Mouse (Mus musculus) heart, postnatal 14 days (tissue): ENCODE results near the gene Prrg2. TPM values are rescaled to one million over a fixed set of nuclear protein-coding genes. Genes with fewer than 3 reads are reported as not detected.
A peak's percentile ranks its signal among the peaks of the same experiment; 100 is the strongest.
"Not testable (repeated sequence)": the region's sequence is repeated elsewhere in the genome, so short reads cannot be mapped to it uniquely, and the experiment has no call there.

Experiments
- DNase-seq, 2 experiments: peaks; one replicate each; pipeline ENCODE4 v3.0.0; 2021 to 2022
- intact Hi-C: fragments of 180-260 bp; cut with DNase I; formaldehyde crosslinking; loops from one replicate; pipeline ENCODE4 v1.15.1; 2025
- total RNA-seq, 2 experiments: library from RNA; stranded (reverse); gene quantifications; 2 replicates each; pipeline ENCODE4 v1.2.3; 2021

Gene Prrg2
- total RNA-seq, 2 experiments from 2014 or later = 11.1 to 11.4 TPM

DNA sequence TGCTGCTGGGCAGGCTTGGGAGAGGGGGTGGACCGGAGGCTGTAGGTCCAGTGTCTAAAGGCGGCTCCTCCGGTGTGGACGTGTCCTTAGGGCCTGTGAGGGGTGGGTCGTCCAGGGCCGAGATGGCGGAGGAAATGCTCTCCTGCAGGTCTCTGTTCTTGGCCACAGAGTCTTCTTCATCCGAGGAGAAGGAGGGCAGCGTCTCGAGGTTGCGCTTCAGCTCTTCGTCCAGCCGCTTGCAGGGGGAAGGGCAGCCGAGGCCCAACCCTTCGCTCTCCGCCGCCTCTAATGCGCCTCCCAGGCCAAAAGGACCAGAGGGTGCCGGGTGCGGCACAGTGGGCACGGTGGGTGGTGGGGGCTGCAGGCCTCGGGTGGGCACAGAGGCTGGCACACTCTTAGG is 16.7 kb downstream of the Prrg2 start:
- no peak for DNase-seq
- intact Hi-C loops = no loop called here

DNA sequence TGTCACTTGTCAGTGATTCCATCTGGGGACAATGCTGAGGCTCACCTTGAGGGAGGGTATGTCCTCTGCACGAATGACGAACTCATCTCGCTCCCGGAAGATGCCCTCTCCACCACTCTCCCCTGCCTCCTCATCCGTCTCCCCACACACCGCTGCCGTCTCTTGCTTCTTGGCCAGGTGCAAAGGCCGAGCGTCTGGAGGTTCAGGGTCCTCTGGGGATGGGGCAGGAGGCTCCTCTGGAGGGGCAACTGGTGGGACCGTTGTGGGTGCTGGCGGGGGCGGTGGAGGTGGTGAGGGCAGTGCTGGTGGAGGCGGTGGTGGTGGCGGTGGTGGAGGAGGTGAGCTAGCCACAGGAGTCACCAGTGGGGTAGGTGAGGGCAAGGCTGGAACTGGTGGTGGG is 19.2 kb downstream of the Prrg2 start:
- intact Hi-C loops = no loop called here
- DNase-seq = no peak

DNA sequence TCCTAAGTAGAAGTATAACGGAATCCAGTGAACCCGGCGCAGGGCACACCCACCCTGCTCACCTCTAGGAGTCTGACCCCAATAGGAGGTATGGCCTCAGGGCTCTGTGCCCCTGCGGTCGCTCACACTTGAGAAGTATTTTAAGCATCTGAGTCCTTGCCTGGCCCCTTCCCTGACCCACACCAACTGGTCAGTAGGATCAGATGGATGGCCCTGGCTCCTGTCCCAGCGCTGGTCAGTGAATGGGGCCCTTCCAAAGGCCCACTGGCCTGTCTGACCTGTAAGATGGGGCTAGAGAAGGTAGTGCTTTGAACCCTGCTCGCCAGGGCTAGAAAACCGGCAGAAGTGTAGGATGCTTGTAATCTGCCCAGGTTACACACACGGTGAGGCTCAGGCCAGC is 21.6 kb downstream of the Prrg2 start:
- DNase-seq = no peak
- intact Hi-C loops = no loop called here

DNA sequence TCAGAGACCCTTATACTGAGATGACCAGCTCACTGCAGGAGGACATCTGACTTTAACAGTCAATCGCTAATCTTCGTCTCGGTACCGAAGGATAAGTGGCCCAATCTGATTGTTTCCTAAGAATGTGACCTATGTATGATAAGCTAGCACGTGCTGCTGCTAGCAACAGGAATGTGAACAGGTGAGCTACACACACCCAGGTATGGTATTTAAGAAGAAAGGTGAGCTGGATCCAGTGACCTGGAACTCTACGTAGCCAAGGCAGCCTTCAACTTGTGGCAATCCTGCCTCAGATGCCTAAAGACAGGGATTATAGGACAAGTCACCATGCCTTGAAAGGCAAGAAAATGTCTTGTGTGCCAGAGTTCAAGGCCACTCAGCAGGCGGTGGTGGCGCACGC is 24.1 kb downstream of the Prrg2 start:
- intact Hi-C loops = no loop called here
- no peak for DNase-seq

DNA sequence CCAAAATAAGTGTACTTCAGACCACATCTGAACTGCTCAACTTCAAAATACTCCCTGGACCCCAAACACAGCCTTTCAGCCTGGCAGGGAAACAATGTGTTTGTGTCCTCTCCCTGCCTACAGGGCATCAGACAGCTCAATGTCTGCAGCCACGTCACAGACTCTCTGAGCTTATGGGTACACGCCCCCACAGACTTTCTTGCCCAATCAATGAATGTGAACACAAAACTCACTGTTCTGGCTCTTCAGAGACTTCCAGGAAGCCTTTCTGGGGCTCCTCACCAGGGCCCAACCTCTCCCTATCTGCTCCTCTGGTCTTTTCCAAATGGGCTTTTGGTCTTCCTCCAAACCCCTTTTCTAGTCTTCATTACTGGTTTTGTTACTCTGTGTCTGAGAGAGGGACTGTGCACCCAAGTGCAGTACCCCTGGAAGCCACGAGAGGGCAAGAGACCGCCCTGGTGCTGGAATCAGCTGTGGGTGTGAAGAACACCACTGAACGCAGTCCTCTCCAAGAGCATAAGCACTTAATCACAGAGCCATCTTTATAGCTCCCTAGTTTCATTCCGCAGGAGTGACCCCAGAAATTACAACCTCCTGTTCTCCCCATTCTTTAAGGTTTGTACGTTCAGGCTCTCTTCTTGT is 24.6 kb downstream of the Prrg2 start:
- DNase-seq = peak; percentile 66 to 75
- intact Hi-C loops = no loop called here

DNA sequence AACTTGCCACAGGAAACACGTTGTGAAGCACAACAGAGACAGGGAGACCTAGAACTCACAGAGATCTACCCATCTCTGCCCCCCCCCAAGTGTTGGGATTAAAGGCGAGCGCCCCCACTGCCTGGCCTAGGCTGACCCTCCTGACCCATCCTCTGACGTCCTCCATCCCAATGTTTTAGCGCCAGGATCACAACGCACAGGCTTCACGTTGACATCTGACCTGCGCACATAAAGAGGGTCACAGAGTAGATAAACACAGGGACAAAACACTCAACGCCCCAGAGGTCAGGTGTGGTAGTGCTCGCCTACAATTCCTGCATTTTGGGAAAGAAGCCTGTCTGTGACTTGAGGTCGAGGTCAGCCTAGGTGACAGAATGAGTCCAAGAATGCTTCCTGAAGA is 25.8 kb downstream of the Prrg2 start:
- no peak for DNase-seq
- intact Hi-C loops = no loop called here

DNA sequence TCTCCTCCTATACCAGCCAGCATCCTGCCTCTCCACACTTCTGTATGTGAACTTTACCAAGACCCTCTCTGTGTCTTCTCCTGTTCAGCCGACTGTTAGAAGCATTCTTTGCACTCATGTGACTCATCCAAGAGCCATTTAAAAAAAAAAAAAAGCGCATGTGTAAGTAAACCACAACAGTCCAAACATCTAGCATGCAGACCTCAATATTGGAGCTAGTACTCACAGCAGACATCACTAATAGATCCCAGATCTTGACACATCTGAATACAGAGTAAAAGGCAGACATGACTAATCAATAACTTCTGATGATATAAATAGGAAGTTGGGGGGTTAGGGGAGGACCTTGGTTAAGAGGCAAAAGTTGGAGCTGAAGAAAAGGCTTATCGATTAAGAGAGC is 26.8 kb downstream of the Prrg2 start:
- intact Hi-C loops = no loop called here

DNA sequence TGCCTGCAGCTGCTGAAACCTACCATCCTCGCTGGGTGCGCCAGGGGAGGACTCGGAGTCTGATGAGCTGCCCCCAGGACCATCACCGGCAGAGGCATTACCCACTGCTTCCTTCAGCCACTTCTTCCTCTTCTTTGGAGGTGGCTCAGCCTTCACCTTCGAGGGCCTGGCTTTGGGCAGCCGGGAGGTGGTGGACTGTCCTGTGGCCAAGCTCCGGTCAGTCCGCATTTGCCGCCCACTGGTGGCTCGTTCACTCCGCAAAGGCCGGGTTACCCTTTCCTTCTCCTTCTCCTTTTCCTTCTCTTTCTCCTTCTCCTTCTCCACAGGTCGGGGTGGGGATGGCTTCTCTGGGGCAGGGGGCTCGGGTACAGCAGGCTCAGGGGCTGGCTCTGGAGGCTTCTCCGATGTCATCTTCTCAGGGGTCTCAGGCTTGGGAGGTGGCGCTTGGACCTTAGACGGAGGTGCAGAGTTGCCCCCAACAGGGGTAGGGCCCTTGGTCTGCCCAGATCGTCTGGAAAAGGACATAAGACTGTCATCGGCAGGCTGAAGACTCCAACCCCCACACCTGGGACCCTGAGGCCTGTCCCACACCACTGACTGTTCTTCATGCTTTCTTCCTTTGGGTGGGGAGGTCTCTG is 28.6 kb downstream of the Prrg2 start:
- no peak for DNase-seq
- intact Hi-C loops = no loop called here

More for the DNA sequence above, 26.8 kb downstream of the Prrg2 start:
- DNase-seq = no peak

DNA sequence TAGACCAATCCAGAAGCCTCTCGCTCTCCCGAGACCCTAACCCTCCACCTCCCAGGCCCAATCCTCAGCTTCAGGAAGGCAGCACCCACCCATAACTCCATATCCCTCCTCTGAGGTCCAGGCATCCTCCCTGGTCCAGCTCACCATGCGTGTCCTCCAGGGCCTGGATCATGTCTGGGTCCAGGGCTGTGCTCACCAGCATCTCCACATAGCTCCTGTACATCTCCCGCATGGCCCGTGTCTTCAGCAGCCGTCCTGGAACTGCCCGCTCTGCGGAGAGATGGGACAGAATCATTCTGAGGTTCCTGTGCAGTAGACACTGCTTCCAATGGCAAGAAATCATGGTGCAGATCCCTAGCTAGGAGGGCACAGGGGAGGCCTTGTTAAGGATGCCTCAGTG is 31.6 kb downstream of the Prrg2 start:
- no peak for DNase-seq
- intact Hi-C loops = no loop called here

DNA sequence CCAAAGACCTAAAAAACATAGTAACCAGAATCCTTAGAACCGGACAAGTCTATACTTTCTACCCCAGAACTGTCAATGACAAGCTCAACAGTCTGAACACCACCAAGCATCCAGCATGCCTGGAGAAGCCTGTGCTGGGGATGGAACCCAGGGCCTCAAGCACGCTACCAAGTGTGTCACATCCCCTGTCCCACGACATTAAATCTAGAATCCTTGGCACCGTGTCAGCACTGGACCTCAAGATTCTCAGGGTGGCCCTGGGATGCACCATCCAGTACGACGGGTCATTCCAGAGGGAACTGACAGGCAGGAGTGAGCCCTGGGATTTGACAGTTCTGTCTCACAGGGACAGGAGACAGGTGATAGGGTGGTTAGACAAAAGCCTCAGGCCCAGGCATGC is 32.5 kb downstream of the Prrg2 start:
- DNase-seq = no peak
- intact Hi-C loops = no loop called here

DNA sequence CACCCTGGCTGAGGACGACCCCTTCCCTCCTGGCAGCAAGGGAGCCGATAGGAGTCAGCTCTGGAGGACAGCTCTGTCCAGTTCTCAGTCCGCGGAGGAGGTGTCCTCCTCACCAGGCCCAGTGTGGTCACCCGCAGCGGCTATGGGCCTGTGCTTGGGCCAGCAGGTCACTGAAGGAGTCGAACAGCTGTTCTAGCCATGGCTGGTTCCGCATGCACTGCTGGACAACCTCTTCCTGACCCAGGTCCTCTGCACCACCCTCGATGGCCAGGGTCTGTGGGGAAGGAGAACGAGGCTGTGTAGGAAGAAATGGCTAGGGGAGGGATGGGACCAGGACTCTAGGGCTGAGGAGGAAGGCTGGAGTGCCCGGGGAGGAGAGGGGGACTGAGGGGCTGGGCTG is 34.1 kb downstream of the Prrg2 start:
- intact Hi-C loops = no loop called here
- DNase-seq = no peak

DNA sequence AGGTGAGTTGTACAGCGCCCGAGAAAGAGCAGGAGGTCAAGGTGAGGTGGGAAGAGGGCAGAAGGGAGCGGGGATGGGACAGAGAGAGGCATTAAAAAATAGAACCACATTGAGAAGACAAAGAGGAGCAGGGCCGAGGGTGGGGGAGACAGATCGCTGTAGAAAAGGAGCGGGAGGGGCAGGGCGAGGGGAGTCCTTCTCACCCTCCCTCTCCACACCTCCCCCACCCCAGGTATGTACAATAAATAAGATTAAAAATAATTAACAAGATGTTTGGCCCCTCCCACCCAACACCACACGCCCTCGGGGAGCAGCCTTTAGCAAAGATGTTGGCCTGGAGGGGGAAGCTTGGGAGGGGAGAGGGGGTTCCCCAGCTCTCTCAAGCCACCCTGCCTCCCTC is 34.7 kb downstream of the Prrg2 start:
- no peak for DNase-seq
- intact Hi-C loops = no loop called here

DNA sequence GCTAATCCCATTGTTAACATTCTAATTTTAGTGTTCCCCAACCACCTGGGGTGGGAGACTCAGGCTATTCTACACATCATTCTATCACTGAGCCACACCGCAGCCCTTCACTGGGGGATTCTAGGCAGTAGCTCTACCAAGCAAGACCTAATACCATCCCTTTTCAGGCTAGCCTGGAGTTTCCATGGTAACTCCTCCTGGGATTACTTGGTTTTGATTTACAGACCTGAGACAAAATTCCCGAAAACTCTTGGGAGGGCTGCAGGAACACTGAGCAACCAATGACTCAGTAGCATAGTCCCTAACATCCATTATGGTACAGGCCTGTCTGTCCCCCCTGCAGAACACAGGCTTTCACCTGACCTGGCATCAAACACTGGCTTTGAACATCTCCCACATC is 36.2 kb downstream of the Prrg2 start:
- no peak for DNase-seq
- intact Hi-C loops = no loop called here

DNA sequence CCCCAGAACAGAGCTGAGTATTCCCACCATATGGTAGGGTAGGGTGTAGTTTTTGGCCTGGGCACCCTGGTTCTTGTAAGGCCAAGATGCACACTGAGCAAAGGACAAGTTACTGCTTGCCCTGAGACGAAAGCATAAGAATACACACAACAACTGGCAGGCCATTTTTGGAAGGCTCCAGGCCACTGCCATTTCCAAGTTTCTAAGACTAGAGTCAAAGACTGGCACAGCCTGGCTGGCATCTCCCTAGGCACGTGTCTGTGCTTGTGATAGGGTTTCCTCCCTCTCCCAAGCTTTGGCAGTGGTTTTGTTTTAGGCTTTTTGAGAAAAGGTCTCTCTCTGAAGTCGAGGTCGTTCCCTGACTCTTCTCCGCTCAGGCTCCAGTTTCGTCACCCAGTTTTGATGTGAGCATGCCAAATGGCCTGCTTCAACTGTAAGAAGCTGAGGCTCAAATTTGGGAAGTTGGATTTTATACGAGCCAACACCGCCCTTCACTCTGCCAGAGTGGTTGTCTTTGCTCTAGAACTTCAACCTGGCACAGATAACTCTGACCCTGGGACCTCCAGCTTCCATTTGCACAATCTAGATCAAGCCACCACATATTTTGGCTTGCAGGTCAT is 36.8 kb downstream of the Prrg2 start:
- no peak for DNase-seq
- intact Hi-C loops = no loop called here

DNA sequence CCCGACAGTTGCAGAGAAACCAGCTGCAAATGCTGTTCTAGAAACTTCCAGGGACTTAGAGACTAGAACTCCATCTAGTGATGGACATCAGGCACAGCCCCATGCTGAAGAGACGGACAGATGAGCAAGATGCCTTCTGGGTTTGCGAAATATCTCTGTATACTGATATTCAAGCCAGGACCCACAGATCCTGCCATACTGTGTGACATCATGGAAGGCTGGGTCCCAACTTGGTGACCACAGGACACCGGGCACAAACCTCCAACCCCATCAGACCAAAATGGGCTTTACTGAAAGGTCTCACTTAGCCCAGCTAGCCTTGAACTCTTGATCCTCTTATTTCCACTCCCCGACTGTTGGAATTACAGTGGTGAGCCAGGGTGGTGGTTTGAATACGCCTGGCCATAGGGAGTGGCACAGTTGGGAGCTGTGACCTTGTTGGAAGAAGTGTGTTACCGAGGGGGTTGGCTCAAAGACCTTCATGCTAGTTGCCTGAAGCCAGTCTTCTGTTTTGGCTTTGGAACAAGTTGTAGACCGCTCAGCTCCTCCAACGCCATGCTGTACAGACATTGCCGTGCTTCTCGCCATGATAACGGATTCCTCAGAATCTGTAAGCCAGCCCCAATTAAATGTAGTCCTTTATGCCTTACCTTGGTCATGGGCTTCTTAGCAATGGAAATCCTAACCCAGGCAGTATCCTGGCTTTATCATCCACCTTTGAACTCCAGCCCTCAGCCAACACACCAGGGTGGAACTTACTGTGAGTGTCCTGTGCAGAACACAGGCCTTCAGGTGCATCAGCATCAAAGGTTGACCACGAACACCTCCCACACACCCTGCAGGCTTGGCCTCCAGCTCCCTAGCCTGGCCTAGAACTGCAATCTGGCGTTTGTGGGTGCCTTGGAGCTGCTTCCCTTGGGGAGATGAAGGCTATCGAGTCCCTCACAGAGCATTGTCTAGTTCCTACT is 37.9 kb downstream of the Prrg2 start:
- intact Hi-C loops = no loop called here
- no peak for DNase-seq

DNA sequence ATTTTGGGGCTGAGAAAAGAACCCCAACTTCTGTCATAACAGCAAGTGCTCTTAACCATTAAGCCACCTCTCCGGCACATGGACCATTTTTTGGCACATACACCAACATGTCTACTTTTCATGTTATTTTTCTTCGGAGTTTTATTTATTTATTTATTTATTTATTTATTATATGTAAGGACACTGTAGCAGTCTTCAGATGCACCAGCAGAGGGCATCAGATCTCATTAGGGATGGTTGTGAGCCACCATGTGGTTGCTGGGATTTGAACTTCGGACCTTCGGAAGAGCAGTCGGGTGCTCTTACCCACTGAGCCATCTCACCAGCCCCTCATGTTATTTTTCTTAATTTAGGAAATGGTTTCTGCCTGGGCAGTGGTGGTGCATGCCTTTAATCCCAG is 38.8 kb downstream of the Prrg2 start:
- DNase-seq, intact Hi-C loops: not testable (repeated sequence)

DNA sequence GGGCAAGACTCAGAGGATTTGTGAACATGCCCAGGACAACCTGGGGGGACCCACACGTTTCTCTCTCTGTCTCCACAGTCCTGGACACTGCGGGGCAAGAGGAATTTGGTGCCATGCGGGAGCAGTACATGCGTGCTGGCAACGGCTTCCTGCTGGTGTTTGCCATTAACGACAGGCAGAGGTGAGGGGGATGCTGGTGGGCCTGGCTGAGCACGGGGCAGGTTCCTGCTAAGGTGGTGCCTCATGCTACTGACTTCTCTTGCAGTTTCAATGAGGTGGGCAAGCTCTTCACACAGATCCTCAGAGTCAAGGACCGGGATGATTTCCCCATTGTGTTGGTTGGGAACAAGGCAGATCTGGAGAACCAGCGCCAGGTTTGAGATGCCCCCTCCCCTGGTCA is 42.3 kb downstream of the Prrg2 start:
- intact Hi-C loops = loop anchor here (2.0 kb wide), 1 partner anchor 35 kb away; no protein-coding TSS in a partner anchor
- no peak for DNase-seq

DNA sequence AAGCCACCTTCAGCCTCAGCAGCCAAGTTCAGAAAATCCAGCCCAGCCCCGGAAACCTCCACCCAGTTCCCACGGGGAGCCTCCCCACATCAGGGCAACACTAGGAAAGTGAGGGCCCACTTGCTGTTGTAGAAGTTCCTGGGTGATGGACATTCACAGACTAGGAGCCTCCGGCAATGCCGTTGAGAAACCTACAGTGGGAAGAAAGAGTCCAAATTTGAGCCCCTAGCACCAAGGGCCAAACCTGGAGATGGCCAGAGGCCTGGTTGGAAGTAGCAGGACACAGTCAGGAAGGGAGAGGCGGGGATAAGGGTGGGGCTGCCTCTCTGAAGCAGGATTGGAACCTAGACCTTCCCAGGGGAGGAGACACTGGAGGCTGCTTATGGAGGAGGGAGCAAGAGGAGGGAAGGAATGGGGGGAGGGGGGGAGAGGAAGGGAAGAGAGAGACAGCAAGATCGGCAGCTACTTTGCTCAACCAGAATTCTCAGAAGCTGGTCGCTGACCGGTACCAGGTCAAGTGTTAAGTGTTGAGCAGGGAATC is 43.4 kb downstream of the Prrg2 start:
- intact Hi-C loops = loop anchor here (2.0 kb wide), 1 partner anchor 34 kb away; the partner anchor contains the start of gene Prr12
- DNase-seq = peak; percentile 74 to 75

DNA sequence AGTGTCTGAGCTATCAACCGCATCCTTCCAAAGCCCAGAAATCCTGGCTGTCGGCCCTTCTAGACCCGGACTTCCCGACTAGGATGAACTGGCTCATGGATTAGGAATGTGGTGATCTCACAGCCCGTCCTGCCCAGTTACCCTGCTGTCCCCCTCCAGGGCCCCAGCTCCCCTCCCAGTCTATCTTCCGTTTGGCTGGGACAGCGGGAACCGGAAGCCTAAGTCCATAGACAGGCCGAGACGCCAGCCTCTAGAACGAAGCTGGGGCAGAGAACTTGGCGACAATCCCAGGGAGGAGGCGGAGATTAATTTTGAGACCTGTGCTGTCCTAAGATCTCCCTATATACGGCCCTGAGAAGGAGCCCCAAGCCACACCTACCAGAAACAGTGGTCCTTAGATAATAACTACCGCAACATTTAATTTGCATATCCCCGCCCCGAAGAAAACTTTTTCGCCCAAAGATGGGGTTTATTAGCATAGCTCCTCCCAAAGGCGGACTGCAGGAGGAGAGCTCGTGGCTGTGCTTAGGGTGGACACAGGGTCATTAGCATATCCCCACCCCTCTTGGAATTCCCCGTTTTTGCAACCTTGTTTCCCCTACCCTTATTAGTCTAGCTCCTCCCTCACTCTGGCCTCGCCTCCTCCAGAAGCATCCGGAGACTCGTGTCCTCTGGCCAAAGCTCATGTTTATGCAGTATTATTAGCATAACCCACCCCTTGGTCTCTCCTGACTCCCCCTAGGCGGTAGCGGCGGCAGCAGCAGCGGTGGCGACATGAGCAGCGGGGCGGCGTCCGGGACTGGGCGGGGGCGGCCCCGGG is 45.0 kb downstream of the Prrg2 start, which contains the start of gene Rras:
TSS of gene Rras (plus strand) at position 720 of the 820 bp plus-strand sequence.
- peak; percentile 91 to 92 for DNase-seq
- intact Hi-C loops = loop anchor here (2.0 kb wide), 1 partner anchor 35 kb away; the partner anchor contains the start of gene Prr12

DNA sequence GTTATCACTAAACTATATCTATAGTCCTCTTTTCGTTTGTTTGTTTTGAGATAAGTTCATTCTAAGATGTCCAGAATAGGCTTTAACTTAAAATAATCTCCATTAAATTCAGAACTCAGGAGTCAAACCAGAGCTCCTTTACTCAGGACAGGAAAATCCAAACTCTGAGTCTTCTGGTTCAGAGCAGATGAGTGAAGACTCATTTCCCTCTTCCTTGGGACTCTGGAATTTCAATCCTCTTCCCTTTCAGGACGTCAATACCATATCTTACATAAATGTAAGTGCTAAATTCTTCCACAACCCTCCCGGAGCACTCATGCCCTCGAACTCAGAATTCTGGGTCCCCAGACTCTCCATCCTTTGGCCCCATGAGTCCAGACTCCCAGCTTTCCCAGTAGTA is 45.7 kb downstream of the Prrg2 start:
- DNase-seq = no peak
- intact Hi-C loops = no loop called here
